Mouse (Mus musculus) left cerebral cortex, adult 8-10 months (tissue): ENCODE measurements at regions not wholly inside any gene's neighbourhood (a gene's known extent, or its start where the extent isn't known, plus 50 kb on each side); places are given as distances from the start of the nearest gene placed in this dataset.
"Not testable (repeated sequence)": the region's sequence is repeated elsewhere in the genome, so short reads cannot be mapped to it uniquely, and the experiment has no call there.

Experiments used
- DNase-seq, 2 experiments: peaks; one replicate each; pipeline ENCODE4 v3.0.0; 2022; ENCODE audit warnings: low spot score in 2 of 2

DNA sequence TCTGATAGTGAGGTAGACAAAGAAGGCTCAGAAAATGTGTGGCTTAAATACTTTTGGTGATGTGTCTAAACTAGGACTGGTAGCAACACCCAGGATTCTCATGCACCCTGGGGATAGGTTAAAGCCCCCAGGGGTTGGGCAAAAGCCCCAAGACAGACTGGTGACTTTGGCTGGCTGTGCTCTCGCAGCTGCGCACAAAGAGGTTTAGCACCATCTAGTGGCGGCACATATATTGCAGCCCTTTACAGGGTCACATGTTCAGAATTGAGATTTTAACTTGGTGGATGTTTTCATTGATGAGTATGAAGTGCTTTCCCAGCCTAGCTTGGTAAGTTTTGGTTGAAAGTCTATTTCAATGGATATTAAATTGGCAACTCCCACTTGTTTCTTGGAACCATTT, 167.3 kb downstream of the Gm44 start:
- DNase-seq = peak in 1 of 2 experiments; percentile 1

DNA sequence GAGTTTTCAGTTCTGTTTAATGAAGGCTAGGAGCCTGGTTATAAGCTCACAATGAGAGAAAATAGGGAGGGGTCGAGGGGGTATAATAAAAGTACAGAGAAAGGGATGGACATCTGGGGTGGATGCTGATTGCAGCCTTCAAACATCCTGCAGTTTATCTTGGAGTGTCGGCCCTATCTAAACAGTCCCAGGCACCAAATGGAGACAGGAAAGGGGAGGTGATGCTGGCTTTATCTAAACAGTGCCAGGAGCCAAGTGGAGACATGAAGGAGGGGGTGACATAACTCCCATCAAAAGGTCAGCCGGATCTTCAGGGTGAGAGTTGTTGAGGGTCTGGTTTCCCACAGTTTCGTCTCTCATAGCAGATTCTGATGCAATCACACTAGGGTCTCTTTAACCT, 193.2 kb downstream of the Gm44 start:
- not testable (repeated sequence) for DNase-seq
